9 mouse cellular contexts compared by ENCODE assay signal in the genomic region with DNA sequence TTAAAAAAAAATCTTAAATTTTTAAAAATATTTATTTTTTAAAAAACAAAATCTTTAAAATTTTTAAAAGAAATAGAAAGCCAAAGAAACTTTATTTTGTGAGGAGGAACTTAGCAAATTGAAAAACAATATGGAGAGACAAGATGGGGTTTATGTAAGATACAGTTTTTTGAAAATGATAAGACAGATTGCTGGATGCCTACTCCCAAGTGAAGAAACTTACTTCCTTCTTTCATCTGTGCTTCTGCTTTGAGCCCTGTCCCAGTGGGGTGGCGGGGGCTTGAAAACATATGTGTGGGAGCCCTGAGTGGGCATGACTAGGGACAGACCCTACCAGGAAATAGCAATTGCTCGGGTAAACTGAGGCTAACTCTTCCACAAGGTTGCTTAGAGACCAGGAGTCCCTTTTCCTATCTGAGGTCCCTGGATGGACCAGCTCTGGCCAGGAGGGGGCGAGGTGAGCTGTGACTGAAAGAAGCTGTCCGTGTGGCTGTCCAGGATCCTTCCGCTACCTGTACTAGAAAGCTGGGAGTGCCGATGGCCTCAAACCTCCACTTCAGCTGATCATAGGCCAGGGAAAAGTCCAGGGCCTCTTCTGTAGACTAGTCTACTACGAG. TPM values are rescaled to one million over a fixed set of nuclear protein-coding genes. Genes with fewer than 3 reads are reported as not detected.
DNase-seq lines count a peak whose midpoint lies in the region; ATAC-seq lines count a peak whose summit lies in the region.
"Had no signal": no experiment of that assay in that cellular context is flagged by ENCODE, and none has a peak within 500 bp of the region (broad histone marks: within the 10 kb centered on the region; RNA-seq: fewer than 3 reads in every experiment).

No protein-coding gene starts in this region.

- no peak overlapping the region for H3K27ac ChIP-seq in forebrain, embryonic 10.5 days
- no peak overlapping the region for H3K27ac ChIP-seq in forebrain, embryonic 16.5 days (ENCODE audit: low read length)
- H3K27ac ChIP-seq: heart, embryonic 15.5 days had no signal

- DNase-seq in forebrain, embryonic 10.5 days (ENCODE audit: extremely low spot score, low spot score): peak; percentile 69
- DNase-seq in A20 (ENCODE audit: low read depth, low spot score): peak; percentile 70
- peak; percentile 75 for DNase-seq in brain, adult 2 months (ENCODE audit: low read depth, low spot score)
- peak; percentile 37 for DNase-seq in forelimb bud, embryonic 11.5 days (ENCODE audit: low read depth, low spot score)
- peak; percentile 82 to 87 for DNase-seq in kidney, postnatal 25 days
- peak; percentile 90 for DNase-seq in lung, postnatal 36 days
- DNase-seq in spleen, postnatal 10 days (ENCODE audit: low spot score in 2 of 2): peak; percentile 64 to 81

- peaks cover 6% of the 10 kb centered on the region; the same call in 1 of the 2 replicates for H3K36me3 ChIP-seq in forebrain, embryonic 10.5 days (replicated peaks)
- H3K36me3 ChIP-seq in forebrain, embryonic 16.5 days (ENCODE audit: control insufficient read depth, insufficient read depth): no peaks in the 10 kb centered on the region
- H3K36me3 ChIP-seq: heart, embryonic 15.5 days had no signal

- no peaks in the 10 kb centered on the region for H3K9me3 ChIP-seq in forebrain, embryonic 10.5 days
- no peaks in the 10 kb centered on the region for H3K9me3 ChIP-seq in forebrain, embryonic 16.5 days (ENCODE audit: control insufficient read depth, low read length)
- H3K9me3 ChIP-seq: heart, embryonic 15.5 days had no signal

- peak overlapping the region; percentile 6; the same call in 1 of the 2 replicates for H3K4me3 ChIP-seq in forebrain, embryonic 10.5 days
- no peak overlapping the region for H3K4me3 ChIP-seq in forebrain, embryonic 16.5 days (replicated peaks; ENCODE audit: low read length)
- H3K4me3 ChIP-seq: heart, embryonic 15.5 days had no signal

- ATAC-seq in forebrain, embryonic 16.5 days: no peak

- H3K27me3 ChIP-seq in forebrain, embryonic 10.5 days (ENCODE audit: poor library complexity, severe bottlenecking): 0 out of 2 replicates have a peak, but pooled peaks cover 5% of the 10 kb centered on the region
- H3K27me3 ChIP-seq in forebrain, embryonic 16.5 days (replicated peaks; ENCODE audit: control insufficient read depth, insufficient read depth, low read length): no peaks in the 10 kb centered on the region
- H3K27me3 ChIP-seq: heart, embryonic 15.5 days had no signal

- no peak overlapping the region for H3K9ac ChIP-seq in forebrain, embryonic 16.5 days (replicated peaks; ENCODE audit: low read depth, low read length)
- H3K9ac ChIP-seq: heart, embryonic 15.5 days had no signal

- no peak overlapping the region for H3K4me2 ChIP-seq in forebrain, embryonic 16.5 days (ENCODE audit: low read length)
- H3K4me2 ChIP-seq: heart, embryonic 15.5 days had no signal

- peaks cover 38% of the 10 kb centered on the region for H3K4me1 ChIP-seq in forebrain, embryonic 10.5 days
- peaks cover 25% of the 10 kb centered on the region for H3K4me1 ChIP-seq in forebrain, embryonic 16.5 days (replicated peaks; ENCODE audit: control insufficient read depth, insufficient read depth, low read length)

- 15% methylated on average over 7 of the region's 7 CpGs for WGBS in forebrain, embryonic 10.5 days
- WGBS in forebrain, embryonic 16.5 days: 9% methylated on average over 7 of the region's 7 CpGs

RNA-seq across cellular contexts. Expression of gene Arf1, which starts 2.2 kb away (rescaled TPM):
- polyA plus RNA-seq in forebrain, embryonic 10.5 days (2016; fragmentation: Nextera tagmentation; extraction: Ambion mirVana): 613 and 629 TPM in 2 replicates
- polyA plus RNA-seq in forebrain, embryonic 16.5 days (2015; fragmentation: Nextera tagmentation; extraction: Ambion mirVana): 645 and 666 TPM in 2 replicates

RNA-seq across cellular contexts. Expression of gene 2310033P09Rik, which starts 22.1 kb away (rescaled TPM):
- 44.8 and 46.8 TPM in 2 replicates for polyA plus RNA-seq in forebrain, embryonic 10.5 days (2016; fragmentation: Nextera tagmentation; extraction: Ambion mirVana)
- 21.7 and 27.3 TPM in 2 replicates for polyA plus RNA-seq in forebrain, embryonic 16.5 days (2015; fragmentation: Nextera tagmentation; extraction: Ambion mirVana)

RNA-seq across cellular contexts. Expression of gene Mrpl55, which starts 28.0 kb away (rescaled TPM):
- 123 and 130 TPM in 2 replicates for polyA plus RNA-seq in forebrain, embryonic 10.5 days (2016; fragmentation: Nextera tagmentation; extraction: Ambion mirVana)
- polyA plus RNA-seq in forebrain, embryonic 16.5 days (2015; fragmentation: Nextera tagmentation; extraction: Ambion mirVana): 87.6 and 95.9 TPM in 2 replicates

RNA-seq across cellular contexts. Expression of gene Guk1, which starts 38.2 kb away (rescaled TPM):
- 129 and 135 TPM in 2 replicates for polyA plus RNA-seq in forebrain, embryonic 10.5 days (2016; fragmentation: Nextera tagmentation; extraction: Ambion mirVana)
- polyA plus RNA-seq in forebrain, embryonic 16.5 days (2015; fragmentation: Nextera tagmentation; extraction: Ambion mirVana): 181 and 201 TPM in 2 replicates

RNA-seq across cellular contexts. Expression of gene Gjc2, which starts 47.2 kb away (rescaled TPM):
- polyA plus RNA-seq in forebrain, embryonic 10.5 days (2016; fragmentation: Nextera tagmentation; extraction: Ambion mirVana): not detected in 2 replicates
- polyA plus RNA-seq in forebrain, embryonic 16.5 days (2015; fragmentation: Nextera tagmentation; extraction: Ambion mirVana): 0.11 and 0.30 TPM in 2 replicates

Comparison
In these comparisons a context has a peak if more than half of its experiments do, and no peak if none do; other contexts are left out.
1. DNase-seq: peak in every context shown above with its lines; median percentile 90 in lung, postnatal 36 days; 84 in kidney, postnatal 25 days; 75 in brain, adult 2 months; 72 in spleen, postnatal 10 days; 70 in A20; 69 in forebrain, embryonic 10.5 days; 37 in forelimb bud, embryonic 11.5 days.